8 mouse cellular contexts compared by ENCODE assay signal in genomic region chr17:28163666-28164065, GRCm38 (mm10). TPM values are rescaled to one million over a fixed set of nuclear protein-coding genes. Genes with fewer than 3 reads are reported as not detected.
DNase-seq lines count a peak whose midpoint lies in the region; ATAC-seq and TF ChIP-seq lines count a peak whose summit lies in the region.

No protein-coding gene starts in this region.

- WGBS in lung, postnatal 0 days: 12% methylated on average over 6 of the region's 6 CpGs

- no peak overlapping the region for H3K9ac ChIP-seq in lung, postnatal 0 days (replicated peaks; ENCODE audit: low read depth)

- H3K36me3 ChIP-seq in lung, postnatal 0 days (ENCODE audit: insufficient read depth, low read length): no peaks in the 10 kb centered on the region; the same call in 1 of the 2 replicates

- DNase-seq in CD4-positive helper T cell, adult 2 months (ENCODE audit: low read depth, low spot score): peak; percentile 73
- DNase-seq in adrenal gland, adult 2 months: peak; percentile 82
- peak; percentile 61 for DNase-seq in embryo, embryonic 11.5 days (ENCODE audit: low read depth, low spot score)
- peak; percentile 48 to 50 for DNase-seq in heart, adult 9 months (ENCODE audit: low spot score in 2 of 2)
- peak; percentile 78 for DNase-seq in layer of hippocampus, adult 11-12 months (ENCODE audit: low spot score)
- peak; percentile 87 for DNase-seq in lung, postnatal 0 days (ENCODE audit: low spot score)
- DNase-seq in retina, embryonic 14.5 days (ENCODE audit: low spot score): peak; percentile 86
- DNase-seq in thymus, postnatal 4 days: peak; percentile 93

- TF ChIP-seq CTCF in lung, postnatal 0 days (IDR thresholded peaks at IDR 0.05): peak; percentile 98

- no peak overlapping the region for H3K4me2 ChIP-seq in lung, postnatal 0 days (replicated peaks; ENCODE audit: low read depth, low read length)

- H3K4me1 ChIP-seq in lung, postnatal 0 days (ENCODE audit: insufficient read depth, low read depth, low read length): no peaks in the 10 kb centered on the region

- H3K4me3 ChIP-seq in lung, postnatal 0 days (ENCODE audit: low read depth, low read length): no peak overlapping the region

- H3K27me3 ChIP-seq in lung, postnatal 0 days (replicated peaks; ENCODE audit: insufficient read depth, low read length): no peaks in the 10 kb centered on the region; the same call in 1 of the 2 replicates

- no peak for TF ChIP-seq EP300 in lung, postnatal 0 days (IDR thresholded peaks at IDR 0.05)

- ATAC-seq in lung, postnatal 0 days: peak; percentile 75

- no peaks in the 10 kb centered on the region for H3K9me3 ChIP-seq in lung, postnatal 0 days (ENCODE audit: low read length)

- no peak overlapping the region for H3K27ac ChIP-seq in lung, postnatal 0 days (ENCODE audit: low read length)

RNA-seq across cellular contexts. Expression of gene Zfp523, which starts 13.3 kb away (rescaled TPM):
- total RNA-seq in adrenal gland, adult 2 months (2021): 10 to 100 TPM; 31.3 to 39.2 TPM
- 118 and 122 TPM in 2 replicates for polyA plus RNA-seq in adrenal gland, adult 2 months (2012; rRNA removed)
- 18.7 and 20.2 TPM in 2 replicates for polyA plus RNA-seq in lung, postnatal 0 days (2015; fragmentation: Nextera tagmentation; extraction: Ambion mirVana)

RNA-seq across cellular contexts. Expression of gene Scube3, which starts 21.7 kb away (rescaled TPM):
- 10 to 100 TPM in 1 of 2 experiments, 1 to 10 TPM in 1; 9.8 to 16.7 TPM for total RNA-seq in adrenal gland, adult 2 months (2021)
- 28.1 and 33.1 TPM in 2 replicates for polyA plus RNA-seq in adrenal gland, adult 2 months (2012; rRNA removed)
- polyA plus RNA-seq in lung, postnatal 0 days (2015; fragmentation: Nextera tagmentation; extraction: Ambion mirVana): 0.27 and 0.30 TPM in 2 replicates

RNA-seq across cellular contexts. Expression of gene Def6, which starts 43.9 kb away (rescaled TPM):
- 1 to 10 TPM; 1.5 to 1.8 TPM for total RNA-seq in adrenal gland, adult 2 months (2021)
- 2.8 and 3.3 TPM in 2 replicates for polyA plus RNA-seq in adrenal gland, adult 2 months (2012; rRNA removed)
- 5.8 and 6.2 TPM in 2 replicates for polyA plus RNA-seq in lung, postnatal 0 days (2015; fragmentation: Nextera tagmentation; extraction: Ambion mirVana)

Comparison
In these comparisons a context has a peak if more than half of its experiments do, and no peak if none do; other contexts are left out.
1. RNA of gene Scube3, which starts 21.7 kb away (polyA plus RNA-seq): 28.1 to 33.1 TPM in adrenal gland, adult 2 months; 0.27 to 0.30 TPM in lung, postnatal 0 days; every median in the first group is over 10 times any median in the second.
2. Peak in every context shown above with its lines, with median percentiles within 50 percentile points of each other: DNase-seq.